Mouse (Mus musculus) midbrain, embryonic 14.5 days (tissue): ENCODE measurements around the gene Hist1h2bh. TPM values are rescaled to one million over a fixed set of nuclear protein-coding genes. Genes with fewer than 3 reads are reported as not detected.
"Not testable (repeated sequence)": the region's sequence is repeated elsewhere in the genome, so short reads cannot be mapped to it uniquely, and the experiment has no call there.

Experiments
- ATAC-seq: fragments of 200-750 bp; cut with Nextera tagmentation; 2 replicates; pipeline ENCODE4 v1.8.0; 2017; ENCODE audit warnings: moderate number of reproducible peaks, moderate library complexity; ENCODE audit not compliant: low FRiP score, low TSS enrichment
- DNase-seq: peaks from one replicate; pipeline ENCODE4 v3.0.0-alpha.2; 2015
- H3K27ac ChIP-seq: fragments of 300-500 bp; sonication (generic); replicated peaks from 2 replicates; pipeline ENCODE4 v1.5.1; 2014; ENCODE audit warnings: mild to moderate bottlenecking, low read depth, low read length, moderate library complexity
- H3K27me3 ChIP-seq: fragments of 300-500 bp; sonication (generic); 2 replicates; pipeline ENCODE4 v1.6.1; 2014; ENCODE audit warnings: low read length, control low read depth, mixed read lengths; ENCODE audit not compliant: control insufficient read depth, insufficient read depth
- H3K36me3 ChIP-seq: fragments of 300-500 bp; sonication (generic); 2 replicates; pipeline ENCODE4 v1.6.1; 2014; ENCODE audit warnings: low read length, control low read depth; ENCODE audit not compliant: control insufficient read depth, insufficient read depth
- H3K4me1 ChIP-seq: fragments of 300-500 bp; sonication (generic); 2 replicates; pipeline ENCODE4 v1.6.1; 2014; ENCODE audit warnings: mild to moderate bottlenecking, antibody characterized with exemption, low read length, control low read depth; ENCODE audit not compliant: control insufficient read depth, insufficient read depth
- H3K4me2 ChIP-seq: fragments of 300-500 bp; sonication (generic); 2 replicates; pipeline ENCODE4 v1.6.1; 2014; ENCODE audit warnings: mild to moderate bottlenecking, low read length, moderate library complexity
- H3K4me3 ChIP-seq: fragments of 300-500 bp; sonication (generic); replicated peaks from 2 replicates; pipeline ENCODE4 v1.5.1; 2014; ENCODE audit warnings: low read depth, low read length
- H3K9ac ChIP-seq: fragments of 300-500 bp; sonication (generic); replicated peaks from 2 replicates; pipeline ENCODE4 v1.6.1; 2014; ENCODE audit warnings: mild to moderate bottlenecking, low read length, moderate library complexity
- H3K9me3 ChIP-seq: fragments of 300-500 bp; sonication (generic); 2 replicates; pipeline ENCODE4 v1.6.1; 2016; ENCODE audit warnings: low read length, control low read depth, mixed read lengths; ENCODE audit not compliant: control insufficient read depth
- WGBS: fragments of 180-500 bp; shearing (Covaris S2); extraction: QIAGEN DNeasy Blood & Tissue Kit; methylation state at CpG from one replicate; pipeline ENCODE4 v1.1.7; 2014; 5-methylcytosine and 5-hydroxymethylcytosine counted together
- polyA plus RNA-seq: library from polyadenylated mRNA; unstranded; fragments of >200 nt; fragmentation: Nextera tagmentation; extraction: Ambion mirVana; gene quantifications from 2 replicates; pipeline ENCODE4 v1.2.1, GENCODE M21; 2014

The Hist1h2bh gene
- polyA plus RNA-seq, 1 experiment from 2014 or later = 0.13 TPM

DNA sequence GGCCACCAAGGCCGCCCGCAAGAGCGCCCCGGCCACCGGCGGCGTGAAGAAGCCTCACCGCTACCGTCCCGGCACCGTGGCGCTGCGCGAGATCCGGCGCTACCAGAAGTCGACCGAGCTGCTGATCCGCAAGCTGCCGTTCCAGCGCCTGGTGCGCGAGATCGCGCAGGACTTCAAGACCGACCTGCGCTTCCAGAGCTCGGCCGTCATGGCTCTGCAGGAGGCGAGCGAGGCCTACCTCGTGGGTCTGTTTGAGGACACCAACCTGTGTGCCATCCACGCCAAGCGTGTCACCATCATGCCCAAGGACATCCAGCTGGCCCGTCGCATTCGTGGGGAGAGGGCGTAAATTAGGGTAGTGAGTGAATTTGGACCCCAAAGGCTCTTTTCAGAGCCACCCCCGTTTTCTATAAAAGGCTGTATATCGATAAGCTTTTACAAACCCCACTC is 32.7 kb upstream of the Hist1h2bh start:
- H3K9ac ChIP-seq = peak overlapping the region; percentile 30; the same call in 1 of the 2 replicates
- peak overlapping the region; percentile 59 for H3K4me2 ChIP-seq
- H3K4me1 ChIP-seq = peaks cover 30% of the 10 kb centered on the region
- ATAC-seq, DNase-seq, H3K36me3 ChIP-seq, H3K9me3 ChIP-seq, H3K27me3 ChIP-seq: not testable (repeated sequence)
- WGBS = 0% methylated on average over 10 of the region's 40 CpGs
- peak overlapping the region; percentile 68 for H3K27ac ChIP-seq
- peak overlapping the region; percentile 36 for H3K4me3 ChIP-seq

DNA sequence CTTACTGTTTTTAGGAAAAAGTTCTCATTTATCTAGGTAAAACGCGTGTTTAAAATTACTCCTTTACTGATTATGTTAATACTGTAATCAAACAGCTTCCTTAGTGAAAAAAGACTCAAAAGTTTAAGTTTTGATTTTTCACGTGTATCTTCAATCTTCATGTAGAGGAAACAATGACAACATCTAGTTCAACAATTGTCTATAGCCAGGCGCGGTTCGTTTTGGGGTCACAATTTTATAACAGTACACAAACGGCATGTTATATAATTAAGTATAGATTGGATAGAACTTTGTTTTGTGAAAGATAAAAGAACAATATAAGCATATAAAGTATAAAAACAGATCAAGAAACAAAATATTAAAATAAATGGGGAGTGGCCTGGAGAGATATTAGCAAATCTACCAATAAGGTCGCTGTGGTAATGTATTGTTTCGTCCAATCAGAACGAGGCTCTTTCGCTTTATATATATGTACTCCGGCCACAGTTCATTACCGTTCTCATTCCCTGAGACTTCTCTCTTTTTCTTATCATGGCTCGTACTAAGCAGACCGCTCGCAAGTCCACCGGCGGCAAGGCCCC is 32.2 kb upstream of the Hist1h2bh start, which contains the start of gene Hist1h3d:
Gene Hist1h3d, plus strand, starts transcription at position 493 of the 581 bp plus-strand sequence.
- Histone ChIP-seq H3K9me3 (no peaks in the 10 kb centered on the region), H3K4me2 (peak within 1 kb of the TSS; percentile 59), H3K4me3 (peak within 1 kb of the TSS; percentile 36), H3K9ac (peak within 1 kb of the TSS; percentile 30; the same call in 1 of the 2 replicates), H3K4me1 (peaks cover 31% of the 10 kb centered on the region), H3K27ac (peak within 1 kb of the TSS; percentile 76), H3K36me3 (no peaks in the 10 kb centered on the region), H3K27me3 (no peaks in the 10 kb centered on the region)
- DNase-seq (peak; percentile 88), ATAC-seq (peak; percentile 72)
- whole genome bisulfite sequencing = under 1% methylated on average over 18 of the region's 18 CpGs

DNA sequence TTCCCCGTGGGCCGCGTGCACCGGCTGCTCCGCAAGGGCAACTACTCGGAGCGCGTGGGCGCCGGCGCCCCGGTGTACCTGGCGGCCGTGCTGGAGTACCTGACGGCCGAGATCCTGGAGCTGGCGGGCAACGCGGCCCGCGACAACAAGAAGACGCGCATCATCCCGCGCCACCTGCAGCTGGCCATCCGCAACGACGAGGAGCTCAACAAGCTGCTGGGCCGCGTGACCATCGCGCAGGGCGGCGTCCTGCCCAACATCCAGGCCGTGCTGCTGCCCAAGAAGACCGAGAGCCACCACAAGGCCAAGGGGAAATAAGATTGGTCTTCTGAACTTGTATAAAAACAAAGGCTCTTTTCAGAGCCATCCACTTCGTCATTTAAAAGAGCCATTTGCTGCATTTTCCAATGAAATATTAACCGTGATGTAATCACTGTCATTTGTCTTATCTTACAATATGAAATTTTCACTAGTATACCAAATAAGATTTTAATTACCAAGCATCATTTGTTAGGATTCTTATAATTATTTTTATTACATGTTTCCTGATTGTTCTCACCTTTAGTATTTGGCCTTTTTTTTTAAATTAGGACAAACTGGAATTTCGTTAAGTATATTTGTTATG is 31.5 kb upstream of the Hist1h2bh start:
- Histone ChIP-seq H3K4me3 (peak overlapping the region; percentile 36), H3K27ac (peak overlapping the region; percentile 76), H3K4me1 (peaks cover 35% of the 10 kb centered on the region), H3K4me2 (peak overlapping the region; percentile 59)
- not testable (repeated sequence) for H3K36me3 ChIP-seq, H3K9ac ChIP-seq, H3K9me3 ChIP-seq, H3K27me3 ChIP-seq
- ATAC-seq (0 out of 2 replicates have a peak, but pooled peaks have one; percentile 0), DNase-seq (peak; percentile 37)
- 0% methylated on average over 5 of the region's 39 CpGs for WGBS

GRCm38 (mm10) chr13:23573898-23574524 is 30.8 kb upstream of the Hist1h2bh start, which contains the start of the genes Hist1h2bf and Hist1h2ad:
Gene Hist1h2bf, minus strand, starts transcription at chr13:23574196.
Gene Hist1h2ad, plus strand, starts transcription at chr13:23574381.
- ATAC-seq = peak; percentile 91
- H3K9ac ChIP-seq, H3K36me3 ChIP-seq, H3K9me3 ChIP-seq, H3K27me3 ChIP-seq: not testable (repeated sequence)
- Histone ChIP-seq H3K4me2 (peak within 1 kb of the TSS; percentile 59), H3K4me3 (peak within 1 kb of the TSS; percentile 36), H3K27ac (peak within 1 kb of the TSS; percentile 76), H3K4me1 (peaks cover 35% of the 10 kb centered on the region)
- under 1% methylated on average over 33 of the region's 42 CpGs for WGBS
- DNase-seq = peak; percentile 98

- DNase-seq, H3K9ac ChIP-seq, H3K9me3 ChIP-seq, H3K27me3 ChIP-seq, ATAC-seq, H3K36me3 ChIP-seq: not testable (repeated sequence)
- Histone ChIP-seq H3K4me3 (peak overlapping the region; percentile 33), H3K27ac (0 out of 2 replicates have a peak overlapping the region, but pooled peaks have one; percentile 37), H3K4me2 (peak overlapping the region; percentile 59), H3K4me1 (peaks cover 35% of the 10 kb centered on the region)
- 8% methylated on average over 17 of the region's 20 CpGs for WGBS
Observed at GRCm38 (mm10) chr13:23573034-23573897, 30.1 kb upstream of the Hist1h2bh start.

DNA sequence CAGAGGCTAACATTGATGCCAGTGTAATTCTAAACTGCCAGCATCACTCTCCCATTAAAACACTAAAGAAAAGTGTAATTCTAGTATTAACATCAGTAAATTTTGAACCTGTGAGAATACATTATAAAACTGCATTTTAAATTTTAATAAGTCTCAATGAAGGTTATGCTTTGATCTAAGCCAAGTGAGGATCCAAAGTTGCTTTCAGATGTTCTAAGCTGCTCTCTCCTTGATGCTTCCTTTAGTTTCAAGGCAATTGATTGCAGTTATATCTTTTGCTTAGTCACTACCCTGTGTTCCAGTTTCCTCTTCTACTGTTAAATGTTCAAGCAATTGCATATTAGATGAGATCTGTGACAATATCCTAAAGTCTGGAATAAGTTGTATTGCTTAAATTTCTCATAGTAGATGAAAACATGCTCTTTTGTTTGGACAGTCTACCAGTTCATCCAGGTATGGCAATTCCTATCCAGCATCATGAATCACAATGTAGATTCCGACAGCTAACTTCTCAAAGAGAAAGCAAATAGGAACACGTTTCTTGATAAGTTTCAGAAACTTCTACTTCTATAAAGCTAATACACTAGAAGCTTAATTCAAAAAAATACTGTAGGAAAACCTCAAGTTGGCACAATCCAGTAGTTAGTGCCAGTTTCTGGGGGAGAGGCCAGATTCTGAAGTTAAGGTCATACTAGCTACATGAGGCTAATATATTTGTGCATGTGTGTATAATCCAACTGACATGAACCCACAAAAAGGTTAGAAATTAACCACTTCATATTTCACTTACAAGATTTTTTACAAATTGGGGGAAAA is 29.2 kb upstream of the Hist1h2bh start:
- H3K4me1 ChIP-seq = peaks cover 35% of the 10 kb centered on the region
- H3K9me3 ChIP-seq = no peaks in the 10 kb centered on the region
- H3K4me3 ChIP-seq = peak overlapping the region; percentile 33
- DNase-seq (no peak), ATAC-seq (no peak)
- WGBS = 38% methylated on average over 2 of the region's 2 CpGs
- H3K27me3 ChIP-seq = no peaks in the 10 kb centered on the region
- peak overlapping the region; percentile 89 for H3K27ac ChIP-seq
- H3K4me2 ChIP-seq = peak overlapping the region; percentile 59
- H3K36me3 ChIP-seq = no peaks in the 10 kb centered on the region
- peak overlapping the region; percentile 46; the same call in 1 of the 2 replicates for H3K9ac ChIP-seq

GRCm38 (mm10) chr13:23571504-23572217 is 28.5 kb upstream of the Hist1h2bh start:
- peak overlapping the region; percentile 89 for H3K27ac ChIP-seq
- peaks cover 28% of the 10 kb centered on the region for H3K4me1 ChIP-seq
- not testable (repeated sequence) for H3K36me3 ChIP-seq, H3K9me3 ChIP-seq, H3K27me3 ChIP-seq, ATAC-seq
- H3K9ac ChIP-seq = peak overlapping the region; percentile 46
- peak overlapping the region; percentile 59 for H3K4me2 ChIP-seq
- DNase-seq = peak; percentile 40
- under 1% methylated on average over 12 of the region's 34 CpGs for WGBS
- peak overlapping the region; percentile 33 for H3K4me3 ChIP-seq
